Mouse (Mus musculus): ENCODE data around the gene Ctdspl. TPM values are rescaled to one million over a fixed set of nuclear protein-coding genes. Genes with fewer than 3 reads are reported as not detected.
A peak's percentile ranks its signal among the peaks of the same experiment; 100 is the strongest.

The Ctdspl gene
- 27.8 and 29.9 TPM in 2 replicates for polyA plus RNA-seq (2015; fragmentation: Nextera tagmentation; extraction: Ambion mirVana)

- Histone ChIP-seq H3K4me2 (replicated peaks; ENCODE audit: low read depth, low read length) (peak within 1 kb of the TSS; percentile 95), H3K4me3 (ENCODE audit: low read depth, low read length) (peak within 1 kb of the TSS; percentile 72), H3K9ac (replicated peaks; ENCODE audit: low read depth) (peak within 1 kb of the TSS; percentile 73), H3K27ac (ENCODE audit: low read length) (peak within 1 kb of the TSS; percentile 95), H3K9me3 (ENCODE audit: low read length) (no peaks in the 10 kb centered on the region), H3K36me3 (ENCODE audit: insufficient read depth, low read length) (no peaks in the 10 kb centered on the region; the same call in 1 of the 2 replicates), H3K27me3 (replicated peaks; ENCODE audit: insufficient read depth, low read length) (no peaks in the 10 kb centered on the region), H3K4me1 (ENCODE audit: insufficient read depth, low read depth, low read length) (peaks cover 20% of the 10 kb centered on the region; the same call in 1 of the 2 replicates)
- under 1% methylated on average over 21 of the region's 73 CpGs for WGBS
- ATAC-seq (peak; percentile 31), DNase-seq (ENCODE audit: low spot score) (peak; percentile 87)
- no peak for TF ChIP-seq CTCF (IDR thresholded peaks at IDR 0.05)
- no peak for TF ChIP-seq EP300 (IDR thresholded peaks at IDR 0.05)
These were observed at the start of gene Ctdspl for GRCm38 (mm10) chr9:118926111-118926650. Gene Ctdspl (plus strand): TSS chr9:118926453.

- H3K4me1 ChIP-seq (ENCODE audit: insufficient read depth, low read depth, low read length): peaks cover 5% of the 10 kb centered on the region; the same call in 1 of the 2 replicates
- WGBS: 58% methylated on average over 10 of the region's 10 CpGs
These were observed 49.4 kb upstream of the Ctdspl start for GRCm38 (mm10) chr9:118876902-118877301.

GRCm38 (mm10) chr9:118877365-118878008, 48.8 kb upstream of the Ctdspl start:
- H3K9ac ChIP-seq (replicated peaks; ENCODE audit: low read depth): no peak overlapping the region
- TF ChIP-seq CTCF (IDR thresholded peaks at IDR 0.05) (no peak), EP300 (IDR thresholded peaks at IDR 0.05) (peak; percentile 31; the same call in 1 of the 2 replicates)
- DNase-seq (ENCODE audit: low spot score) (peak; percentile 83), ATAC-seq (peak; percentile 79)
- H3K27ac ChIP-seq (ENCODE audit: low read length): peak overlapping the region; percentile 45
- no peak overlapping the region for H3K4me2 ChIP-seq (replicated peaks; ENCODE audit: low read depth, low read length)
- no peaks in the 10 kb centered on the region for H3K27me3 ChIP-seq (replicated peaks; ENCODE audit: insufficient read depth, low read length)
- H3K4me1 ChIP-seq (ENCODE audit: insufficient read depth, low read depth, low read length): peaks cover 5% of the 10 kb centered on the region; the same call in 1 of the 2 replicates
- WGBS: 38% methylated on average over 7 of the region's 7 CpGs
- 0 out of 2 replicates have a peak, but pooled peaks cover 2% of the 10 kb centered on the region for H3K36me3 ChIP-seq (ENCODE audit: insufficient read depth, low read length)
- no peaks in the 10 kb centered on the region for H3K9me3 ChIP-seq (ENCODE audit: low read length)
- H3K4me3 ChIP-seq (ENCODE audit: low read depth, low read length): no peak overlapping the region

More at GRCm38 (mm10) chr9:118876902-118877301, 49.4 kb upstream of the Ctdspl start:
- H3K36me3 ChIP-seq (ENCODE audit: insufficient read depth, low read length): 0 out of 2 replicates have a peak, but pooled peaks cover 6% of the 10 kb centered on the region
- H3K9me3 ChIP-seq (ENCODE audit: low read length): no peaks in the 10 kb centered on the region
- no peak overlapping the region for H3K4me3 ChIP-seq (ENCODE audit: low read depth, low read length)
- no peak for TF ChIP-seq CTCF (IDR thresholded peaks at IDR 0.05)
- TF ChIP-seq EP300 (IDR thresholded peaks at IDR 0.05): no peak
- H3K27me3 ChIP-seq (replicated peaks; ENCODE audit: insufficient read depth, low read length): no peaks in the 10 kb centered on the region
- peak overlapping the region; percentile 45; the same call in 1 of the 2 replicates for H3K27ac ChIP-seq (ENCODE audit: low read length)
- H3K9ac ChIP-seq (replicated peaks; ENCODE audit: low read depth): no peak overlapping the region
- ATAC-seq (0 out of 2 replicates have a peak, but pooled peaks have one; percentile 18), DNase-seq (ENCODE audit: low spot score) (no peak)
- H3K4me2 ChIP-seq (replicated peaks; ENCODE audit: low read depth, low read length): no peak overlapping the region

- 89% methylated on average over 11 of the region's 11 CpGs for WGBS
- no peak for TF ChIP-seq EP300 (IDR thresholded peaks at IDR 0.05)
- no peak for TF ChIP-seq CTCF (IDR thresholded peaks at IDR 0.05)
- no peak overlapping the region for H3K9ac ChIP-seq (replicated peaks; ENCODE audit: low read depth)
- H3K9me3 ChIP-seq (ENCODE audit: low read length): no peaks in the 10 kb centered on the region
- H3K4me2 ChIP-seq (replicated peaks; ENCODE audit: low read depth, low read length): no peak overlapping the region
- H3K27me3 ChIP-seq (replicated peaks; ENCODE audit: insufficient read depth, low read length): no peaks in the 10 kb centered on the region
- DNase-seq (ENCODE audit: low spot score) (no peak), ATAC-seq (no peak)
- H3K27ac ChIP-seq (ENCODE audit: low read length): no peak overlapping the region
- no peaks in the 10 kb centered on the region for H3K36me3 ChIP-seq (ENCODE audit: insufficient read depth, low read length)
- H3K4me3 ChIP-seq (ENCODE audit: low read depth, low read length): no peak overlapping the region
- peaks cover 5% of the 10 kb centered on the region; the same call in 1 of the 2 replicates for H3K4me1 ChIP-seq (ENCODE audit: insufficient read depth, low read depth, low read length)
These were observed 47.7 kb upstream of the Ctdspl start for GRCm38 (mm10) chr9:118878596-118878995.

- DNase-seq (ENCODE audit: low spot score): peak; percentile 43
- Histone ChIP-seq H3K4me1 (ENCODE audit: insufficient read depth, low read depth, low read length) (peaks cover 5% of the 10 kb centered on the region; the same call in 1 of the 2 replicates), H3K4me2 (replicated peaks; ENCODE audit: low read depth, low read length) (no peak overlapping the region), H3K4me3 (ENCODE audit: low read depth, low read length) (no peak overlapping the region), H3K9ac (replicated peaks; ENCODE audit: low read depth) (no peak overlapping the region), H3K9me3 (ENCODE audit: low read length) (no peaks in the 10 kb centered on the region), H3K27me3 (replicated peaks; ENCODE audit: insufficient read depth, low read length) (no peaks in the 10 kb centered on the region), H3K36me3 (ENCODE audit: insufficient read depth, low read length) (no peaks in the 10 kb centered on the region), H3K27ac (ENCODE audit: low read length) (no peak overlapping the region)
- ATAC-seq: no peak
- no peak for TF ChIP-seq EP300 (IDR thresholded peaks at IDR 0.05)
- peak; percentile 73 for TF ChIP-seq CTCF (IDR thresholded peaks at IDR 0.05)
- 73% methylated on average over 7 of the region's 7 CpGs for WGBS
These were observed 44.8 kb upstream of the Ctdspl start for GRCm38 (mm10) chr9:118881281-118881945.

- no peak for ATAC-seq
- Histone ChIP-seq H3K4me2 (replicated peaks; ENCODE audit: low read depth, low read length) (no peak overlapping the region), H3K9ac (replicated peaks; ENCODE audit: low read depth) (no peak overlapping the region), H3K9me3 (ENCODE audit: low read length) (no peaks in the 10 kb centered on the region), H3K36me3 (ENCODE audit: insufficient read depth, low read length) (no peaks in the 10 kb centered on the region), H3K27me3 (replicated peaks; ENCODE audit: insufficient read depth, low read length) (no peaks in the 10 kb centered on the region), H3K27ac (ENCODE audit: low read length) (no peak overlapping the region), H3K4me3 (ENCODE audit: low read depth, low read length) (no peak overlapping the region), H3K4me1 (ENCODE audit: insufficient read depth, low read depth, low read length) (peaks cover 5% of the 10 kb centered on the region; the same call in 1 of the 2 replicates)
- 83% methylated on average over 6 of the region's 6 CpGs for WGBS
- TF ChIP-seq CTCF (IDR thresholded peaks at IDR 0.05) (no peak), EP300 (IDR thresholded peaks at IDR 0.05) (no peak)
- DNase-seq (ENCODE audit: low spot score): no peak
These were observed 44.3 kb upstream of the Ctdspl start for GRCm38 (mm10) chr9:118881946-118882284.
